Mouse (Mus musculus): ENCODE results near the gene Tmcc1.
A peak's percentile ranks its signal among the peaks of the same experiment; 100 is the strongest.
"Not testable (repeated sequence)": the region's sequence is repeated elsewhere in the genome, so short reads cannot be mapped to it uniquely, and the experiment has no call there.

Tmcc1 gene

DNA sequence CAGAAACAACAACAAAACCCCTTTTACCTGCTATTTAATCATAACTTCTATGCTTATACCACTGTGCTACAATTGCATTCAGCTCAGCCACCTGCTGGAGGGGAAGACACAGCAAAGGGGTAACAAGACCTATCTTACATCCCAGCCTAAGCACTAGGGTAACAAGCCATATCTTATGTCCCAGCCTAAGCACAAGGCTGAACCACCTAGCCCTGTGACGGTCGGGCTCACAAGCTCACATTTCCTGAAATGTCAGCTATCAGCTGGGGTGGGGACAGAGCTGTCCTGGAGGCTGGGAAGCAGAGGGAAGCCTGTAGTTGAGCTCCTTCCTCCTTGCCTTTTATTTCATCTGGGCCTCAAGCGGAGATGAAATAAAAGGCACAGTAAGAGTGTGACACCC lies 115.7 kb downstream of the Tmcc1 start:
- no peak for DNase-seq (ENCODE audit: low read depth, low spot score)

GRCm38 (mm10) chr6:116074892-116075291 lies 118.4 kb downstream of the Tmcc1 start:
- no peak for DNase-seq (ENCODE audit: low read depth, low spot score)

DNA sequence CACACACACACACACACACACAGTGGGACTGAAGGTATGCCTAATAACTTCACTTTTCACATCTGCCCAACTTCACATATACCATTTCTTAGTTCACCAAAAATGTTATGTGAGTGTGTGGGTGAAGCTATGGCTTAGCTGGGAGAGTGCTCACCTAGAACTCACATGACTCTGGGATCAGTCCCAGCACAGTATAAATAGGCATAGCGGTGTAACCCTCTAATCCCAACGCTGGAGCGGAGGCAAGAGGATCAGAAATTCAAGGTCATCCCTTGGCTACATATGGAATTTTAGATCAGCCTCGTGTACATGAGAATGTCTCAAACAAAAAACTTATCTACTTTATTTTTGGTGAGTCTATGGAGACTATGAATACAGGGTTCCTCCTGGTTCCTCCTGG lies 119.7 kb downstream of the Tmcc1 start:
- no peak for DNase-seq (ENCODE audit: low read depth, low spot score)

GRCm38 (mm10) chr6:116072746-116073261 lies 120.5 kb downstream of the Tmcc1 start:
- no peak for DNase-seq (ENCODE audit: low read depth, low spot score)

GRCm38 (mm10) chr6:116072221-116072745 lies 121.0 kb downstream of the Tmcc1 start:
- DNase-seq (ENCODE audit: low read depth, low spot score) = no peak

DNA sequence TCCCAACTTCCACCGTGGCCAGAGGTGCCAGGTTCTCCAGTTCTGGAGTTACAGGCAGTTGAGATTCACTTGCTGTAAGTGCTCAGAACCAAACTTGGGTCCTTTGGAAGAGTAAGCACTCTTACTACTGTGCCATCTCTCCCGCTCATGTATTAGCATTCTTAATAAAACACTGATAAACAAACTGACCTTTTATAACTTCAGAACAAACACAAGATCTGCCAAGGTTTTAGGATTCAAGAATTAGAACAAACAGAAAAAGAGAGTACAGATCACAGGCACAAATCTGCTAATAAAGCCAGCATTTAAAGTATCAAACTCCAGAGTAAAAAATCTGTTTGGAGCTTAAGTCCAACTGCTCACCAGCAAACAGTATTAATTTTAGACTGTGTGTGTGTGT lies 121.5 kb downstream of the Tmcc1 start:
- no peak for DNase-seq (ENCODE audit: low read depth, low spot score)

- no peak for DNase-seq (ENCODE audit: low read depth, low spot score)
Observed at GRCm38 (mm10) chr6:116070558-116070957, 122.7 kb downstream of the Tmcc1 start.

GRCm38 (mm10) chr6:116063516-116063915 lies 129.8 kb downstream of the Tmcc1 start:
- no peak for DNase-seq (ENCODE audit: low read depth, low spot score)

DNA sequence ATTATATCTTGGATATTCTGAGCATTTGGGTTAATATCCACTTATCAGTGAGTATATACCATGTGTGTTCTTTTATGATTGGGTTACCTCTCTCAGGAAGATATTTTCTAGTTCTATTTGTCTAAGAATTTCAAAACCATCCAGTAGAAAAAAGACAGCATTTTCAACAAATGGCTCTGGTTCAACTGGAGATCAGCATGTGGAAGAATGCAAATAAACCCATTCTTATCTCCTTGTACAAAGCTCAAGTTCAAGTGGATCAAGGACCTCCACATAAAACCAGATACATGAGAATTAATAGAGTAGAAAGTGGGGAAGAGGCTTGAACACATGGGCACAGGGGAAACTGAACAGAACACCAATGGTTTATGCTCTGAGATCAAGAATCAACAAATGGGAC lies 133.7 kb downstream of the Tmcc1 start:
- not testable (repeated sequence) for DNase-seq (ENCODE audit: low read depth, low spot score)

- DNase-seq (ENCODE audit: low read depth, low spot score) = no peak
Observed at GRCm38 (mm10) chr6:116058541-116059300, 134.6 kb downstream of the Tmcc1 start.

GRCm38 (mm10) chr6:116056676-116057264 lies 136.5 kb downstream of the Tmcc1 start:
- DNase-seq (ENCODE audit: low read depth, low spot score) = peak; percentile 73

DNA sequence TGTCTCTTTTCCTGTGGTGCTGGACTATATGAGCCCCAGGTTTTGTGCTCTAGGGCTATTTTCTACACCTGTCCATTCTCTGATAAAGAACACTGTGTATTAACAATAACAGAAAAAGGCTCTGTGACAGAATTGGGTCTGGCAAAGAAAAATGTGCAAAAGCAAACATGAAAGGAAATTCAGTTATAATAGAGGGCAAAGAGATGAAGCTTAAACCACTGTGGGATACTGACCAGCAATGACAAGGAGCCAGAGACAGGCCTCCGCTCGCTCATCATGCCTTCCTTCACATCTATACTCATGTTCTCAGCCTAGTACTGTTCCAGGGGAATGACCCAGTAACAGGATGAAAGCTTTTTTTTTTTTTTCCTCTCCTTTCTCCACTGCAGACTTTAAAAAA lies 137.5 kb downstream of the Tmcc1 start:
- DNase-seq (ENCODE audit: low read depth, low spot score) = no peak

- no peak for DNase-seq (ENCODE audit: low read depth, low spot score)
Observed at GRCm38 (mm10) chr6:116055001-116055471, 138.2 kb downstream of the Tmcc1 start.

- no peak for DNase-seq (ENCODE audit: low read depth, low spot score)
Observed at GRCm38 (mm10) chr6:116047896-116048295, 145.4 kb downstream of the Tmcc1 start.

DNA sequence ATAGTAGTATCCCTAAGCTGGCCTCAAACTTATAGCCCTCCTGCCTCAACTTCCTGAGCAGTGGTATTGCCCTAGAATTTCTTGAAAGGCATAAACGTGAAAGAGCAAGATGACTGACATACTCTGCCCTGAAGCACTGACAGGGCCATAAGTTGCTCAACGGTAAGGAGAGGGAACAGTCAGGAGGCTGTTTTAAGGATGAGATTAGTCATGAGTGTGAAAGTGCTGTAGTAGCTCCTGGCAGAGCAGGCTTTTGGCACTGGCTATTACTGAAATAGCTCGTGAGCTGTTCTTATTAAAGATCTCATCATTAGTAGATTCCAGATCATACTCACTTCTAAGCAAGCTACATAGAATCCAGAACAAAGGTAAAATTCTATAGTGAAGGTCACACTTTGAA lies 145.9 kb downstream of the Tmcc1 start:
- DNase-seq (ENCODE audit: low read depth, low spot score) = no peak

DNA sequence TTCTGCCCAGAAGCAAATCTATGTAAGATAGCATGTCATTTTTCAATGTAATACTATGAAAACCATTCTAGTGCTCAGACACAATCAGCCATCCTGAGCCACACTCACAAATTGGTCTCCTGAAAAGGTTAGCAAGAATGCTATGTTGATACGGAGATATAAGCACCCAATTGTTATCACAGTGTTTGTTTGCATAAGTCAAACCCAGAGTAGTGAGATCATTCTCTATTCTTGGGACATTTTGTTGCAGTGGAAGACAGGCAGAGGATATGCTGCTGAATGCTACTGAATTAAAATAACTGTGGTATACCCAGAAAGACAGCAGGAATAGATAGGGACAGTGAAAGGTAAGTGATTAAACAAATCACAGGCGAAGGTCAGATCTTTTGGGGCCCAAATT lies 149.2 kb downstream of the Tmcc1 start:
- DNase-seq (ENCODE audit: low read depth, low spot score) = no peak

DNA sequence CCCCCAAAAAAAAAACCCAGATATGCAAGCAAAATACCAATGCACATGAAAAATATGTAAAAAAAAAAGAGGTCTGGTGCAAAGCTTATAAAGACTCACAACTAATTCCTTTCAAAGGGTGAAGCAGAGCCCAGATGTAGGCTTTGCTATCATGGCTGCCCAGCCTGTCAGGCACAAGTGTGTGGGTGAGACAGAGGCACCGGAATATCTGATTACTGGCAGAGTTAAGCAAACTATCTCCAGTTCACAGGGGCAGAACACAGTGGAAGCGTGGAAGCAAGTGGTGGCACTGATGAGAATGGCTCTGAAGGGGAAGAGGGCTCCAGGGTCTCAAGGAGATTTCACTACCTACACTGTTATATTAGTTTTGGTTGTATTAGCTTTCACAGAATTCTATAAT lies 155.1 kb downstream of the Tmcc1 start:
- DNase-seq (ENCODE audit: low read depth, low spot score) = no peak

- no peak for DNase-seq (ENCODE audit: low read depth, low spot score)
Observed at GRCm38 (mm10) chr6:116037281-116037831, 155.9 kb downstream of the Tmcc1 start.

- no peak for DNase-seq (ENCODE audit: low read depth, low spot score)
Observed at GRCm38 (mm10) chr6:116036555-116036954, 156.7 kb downstream of the Tmcc1 start.

DNA sequence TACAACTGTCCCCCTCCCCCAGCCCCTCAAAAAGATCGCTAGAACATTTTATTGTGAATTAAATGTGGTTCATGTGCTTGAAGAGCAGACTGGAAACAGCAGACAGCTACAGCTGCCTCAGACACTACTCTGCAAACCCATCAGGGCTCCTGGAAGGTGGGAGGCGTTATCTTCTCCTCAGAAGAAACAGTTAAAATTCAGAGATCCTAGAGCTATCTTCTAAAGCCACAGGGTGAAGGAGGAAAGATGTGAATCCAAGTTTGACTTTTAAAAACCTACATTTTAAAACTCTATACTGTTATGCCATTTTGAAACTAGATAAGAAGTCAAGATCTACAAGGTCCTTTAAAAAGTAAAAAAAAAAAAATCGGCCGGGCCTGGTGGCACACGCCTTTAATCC lies 162.2 kb downstream of the Tmcc1 start:
- DNase-seq (ENCODE audit: low read depth, low spot score) = no peak

- no peak for DNase-seq (ENCODE audit: low read depth, low spot score)
Observed at GRCm38 (mm10) chr6:116024666-116025065, 168.6 kb downstream of the Tmcc1 start.

DNA sequence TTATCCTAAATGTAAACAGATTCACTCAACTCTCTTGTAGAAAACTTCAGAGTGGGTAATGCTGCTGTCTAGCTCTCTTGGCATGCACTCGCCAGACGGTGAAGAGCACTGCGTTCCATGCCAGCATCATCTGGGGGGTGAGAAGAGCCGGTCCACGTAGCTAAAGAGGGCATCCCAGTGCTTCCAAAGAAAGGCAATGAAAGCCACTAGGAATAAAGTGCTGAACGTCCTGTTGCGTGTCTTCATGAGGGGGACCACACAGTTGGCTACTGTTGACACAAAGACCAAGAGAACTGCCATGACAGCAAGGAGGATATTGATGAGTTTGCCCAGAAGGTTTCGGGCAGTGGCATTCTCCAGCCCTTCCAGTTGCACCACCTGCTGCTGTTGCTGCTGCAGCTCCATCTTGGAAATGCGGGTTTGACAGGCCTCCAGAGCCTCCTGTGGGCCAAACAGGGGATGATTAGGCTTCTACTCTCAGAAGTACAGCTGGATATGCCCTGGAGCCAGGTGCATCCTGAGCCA lies 171.3 kb downstream of the Tmcc1 start:
- no peak for DNase-seq (ENCODE audit: low read depth, low spot score)
